Mouse (Mus musculus): Measurements from ENCODE around the gene Midn. TPM values are rescaled to one million over a fixed set of nuclear protein-coding genes. Genes with fewer than 3 reads are reported as not detected.

Gene Midn
- polyA plus RNA-seq, 1 experiment from 2014 or later, result 67.1 TPM

GRCm38 (mm10) chr10:80150226-80151210, 2.4 kb downstream of the Midn start:
- H3K36me3 ChIP-seq (ENCODE audit: control insufficient read depth, insufficient read depth, low read length), result peaks cover 32% of the 10 kb centered on the region
- under 1% methylated on average over 46 of the region's 71 CpGs for WGBS

GRCm38 (mm10) chr10:80151211-80152034, 3.4 kb downstream of the Midn start:
- Histone ChIP-seq H3K9ac (ENCODE audit: low read depth, low read length) (peak overlapping the region; percentile 100), H3K4me3 (ENCODE audit: low read depth, low read length) (peak overlapping the region; percentile 100), H3K4me2 (replicated peaks; ENCODE audit: low read depth, low read length) (peak overlapping the region; percentile 93), H3K27ac (ENCODE audit: low read depth, low read length) (peak overlapping the region; percentile 100), H3K27me3 (ENCODE audit: control insufficient read depth, insufficient read depth, low read length) (no peaks in the 10 kb centered on the region), H3K36me3 (ENCODE audit: control insufficient read depth, insufficient read depth, low read length) (peaks cover 41% of the 10 kb centered on the region), H3K4me1 (replicated peaks; ENCODE audit: control insufficient read depth, insufficient read depth, low read length) (peaks cover 37% of the 10 kb centered on the region), H3K9me3 (ENCODE audit: control insufficient read depth, low read length) (no peaks in the 10 kb centered on the region)
- no peak for ATAC-seq (ENCODE audit: low FRiP score)
- WGBS, result under 1% methylated on average over 26 of the region's 26 CpGs
- DNase-seq (ENCODE audit: low spot score), result peak; percentile 70

More at GRCm38 (mm10) chr10:80150226-80151210, 2.4 kb downstream of the Midn start:
- Histone ChIP-seq H3K4me3 (ENCODE audit: low read depth, low read length) (peak overlapping the region; percentile 100), H3K9ac (ENCODE audit: low read depth, low read length) (peak overlapping the region; percentile 100), H3K27me3 (ENCODE audit: control insufficient read depth, insufficient read depth, low read length) (no peaks in the 10 kb centered on the region), H3K27ac (ENCODE audit: low read depth, low read length) (peak overlapping the region; percentile 100), H3K4me1 (replicated peaks; ENCODE audit: control insufficient read depth, insufficient read depth, low read length) (peaks cover 29% of the 10 kb centered on the region), H3K4me2 (replicated peaks; ENCODE audit: low read depth, low read length) (peak overlapping the region; percentile 93), H3K9me3 (ENCODE audit: control insufficient read depth, low read length) (no peaks in the 10 kb centered on the region)
- DNase-seq (ENCODE audit: low spot score), result peak; percentile 91
- peak; percentile 8; the same call in 1 of the 2 replicates for ATAC-seq (ENCODE audit: low FRiP score)

GRCm38 (mm10) chr10:80152071-80152872, 4.2 kb downstream of the Midn start:
- no peaks in the 10 kb centered on the region for H3K27me3 ChIP-seq (ENCODE audit: control insufficient read depth, insufficient read depth, low read length)
- H3K36me3 ChIP-seq (ENCODE audit: control insufficient read depth, insufficient read depth, low read length), result peaks cover 45% of the 10 kb centered on the region
- no peaks in the 10 kb centered on the region for H3K9me3 ChIP-seq (ENCODE audit: control insufficient read depth, low read length)
- H3K9ac ChIP-seq (ENCODE audit: low read depth, low read length), result peak overlapping the region; percentile 100
- H3K4me1 ChIP-seq (replicated peaks; ENCODE audit: control insufficient read depth, insufficient read depth, low read length), result peaks cover 44% of the 10 kb centered on the region
- H3K27ac ChIP-seq (ENCODE audit: low read depth, low read length), result peak overlapping the region; percentile 100
- DNase-seq (ENCODE audit: low spot score) (peak; percentile 54), ATAC-seq (ENCODE audit: low FRiP score) (no peak)
- peak overlapping the region; percentile 100 for H3K4me3 ChIP-seq (ENCODE audit: low read depth, low read length)
- 7% methylated on average over 15 of the region's 15 CpGs for WGBS
- peak overlapping the region; percentile 93 for H3K4me2 ChIP-seq (replicated peaks; ENCODE audit: low read depth, low read length)

GRCm38 (mm10) chr10:80152873-80153260, 4.8 kb downstream of the Midn start:
- Histone ChIP-seq H3K27me3 (ENCODE audit: control insufficient read depth, insufficient read depth, low read length) (no peaks in the 10 kb centered on the region), H3K36me3 (ENCODE audit: control insufficient read depth, insufficient read depth, low read length) (peaks cover 48% of the 10 kb centered on the region), H3K4me3 (ENCODE audit: low read depth, low read length) (peak overlapping the region; percentile 100), H3K4me2 (replicated peaks; ENCODE audit: low read depth, low read length) (peak overlapping the region; percentile 93), H3K4me1 (replicated peaks; ENCODE audit: control insufficient read depth, insufficient read depth, low read length) (peaks cover 46% of the 10 kb centered on the region), H3K9ac (ENCODE audit: low read depth, low read length) (peak overlapping the region; percentile 100), H3K9me3 (ENCODE audit: control insufficient read depth, low read length) (no peaks in the 10 kb centered on the region), H3K27ac (ENCODE audit: low read depth, low read length) (peak overlapping the region; percentile 100)
- DNase-seq (ENCODE audit: low spot score) (no peak), ATAC-seq (ENCODE audit: low FRiP score) (no peak)
- whole genome bisulfite sequencing, result 46% methylated on average over 3 of the region's 3 CpGs

GRCm38 (mm10) chr10:80153713-80154112, 5.6 kb downstream of the Midn start:
- ATAC-seq (ENCODE audit: low FRiP score), result no peak
- no peak overlapping the region; the same call in 1 of the 2 replicates for H3K4me2 ChIP-seq (replicated peaks; ENCODE audit: low read depth, low read length)
- peaks cover 48% of the 10 kb centered on the region for H3K36me3 ChIP-seq (ENCODE audit: control insufficient read depth, insufficient read depth, low read length)
- H3K4me1 ChIP-seq (replicated peaks; ENCODE audit: control insufficient read depth, insufficient read depth, low read length), result peaks cover 48% of the 10 kb centered on the region
- no peaks in the 10 kb centered on the region for H3K27me3 ChIP-seq (ENCODE audit: control insufficient read depth, insufficient read depth, low read length)
- H3K9ac ChIP-seq (ENCODE audit: low read depth, low read length), result no peak overlapping the region; the same call in 1 of the 2 replicates
- 82% methylated on average over 19 of the region's 19 CpGs for WGBS
- peak overlapping the region; percentile 100; the same call in 1 of the 2 replicates for H3K27ac ChIP-seq (ENCODE audit: low read depth, low read length)
- H3K9me3 ChIP-seq (ENCODE audit: control insufficient read depth, low read length), result no peaks in the 10 kb centered on the region
- peak overlapping the region; percentile 100 for H3K4me3 ChIP-seq (ENCODE audit: low read depth, low read length)
- no peak for DNase-seq (ENCODE audit: low spot score)

GRCm38 (mm10) chr10:80154384-80154783, 6.3 kb downstream of the Midn start:
- Histone ChIP-seq H3K9me3 (ENCODE audit: control insufficient read depth, low read length) (no peaks in the 10 kb centered on the region), H3K36me3 (ENCODE audit: control insufficient read depth, insufficient read depth, low read length) (peaks cover 48% of the 10 kb centered on the region), H3K4me3 (ENCODE audit: low read depth, low read length) (no peak overlapping the region; the same call in 1 of the 2 replicates), H3K4me2 (replicated peaks; ENCODE audit: low read depth, low read length) (no peak overlapping the region), H3K27me3 (ENCODE audit: control insufficient read depth, insufficient read depth, low read length) (no peaks in the 10 kb centered on the region), H3K27ac (ENCODE audit: low read depth, low read length) (0 out of 2 replicates have a peak overlapping the region, but pooled peaks have one; percentile 24), H3K4me1 (replicated peaks; ENCODE audit: control insufficient read depth, insufficient read depth, low read length) (peaks cover 52% of the 10 kb centered on the region), H3K9ac (ENCODE audit: low read depth, low read length) (no peak overlapping the region)
- DNase-seq (ENCODE audit: low spot score) (no peak), ATAC-seq (ENCODE audit: low FRiP score) (no peak)
- WGBS, result 85% methylated on average over 7 of the region's 7 CpGs

- no peak overlapping the region for H3K4me3 ChIP-seq (ENCODE audit: low read depth, low read length)
- WGBS, result 67% methylated on average over 1 of the region's 1 CpGs
- ATAC-seq (ENCODE audit: low FRiP score) (no peak), DNase-seq (ENCODE audit: low spot score) (no peak)
- peaks cover 48% of the 10 kb centered on the region for H3K36me3 ChIP-seq (ENCODE audit: control insufficient read depth, insufficient read depth, low read length)
- peak overlapping the region; percentile 11; the same call in 1 of the 2 replicates for H3K27ac ChIP-seq (ENCODE audit: low read depth, low read length)
- no peak overlapping the region for H3K9ac ChIP-seq (ENCODE audit: low read depth, low read length)
- no peaks in the 10 kb centered on the region for H3K27me3 ChIP-seq (ENCODE audit: control insufficient read depth, insufficient read depth, low read length)
- no peaks in the 10 kb centered on the region for H3K9me3 ChIP-seq (ENCODE audit: control insufficient read depth, low read length)
- H3K4me1 ChIP-seq (replicated peaks; ENCODE audit: control insufficient read depth, insufficient read depth, low read length), result peaks cover 52% of the 10 kb centered on the region
- no peak overlapping the region for H3K4me2 ChIP-seq (replicated peaks; ENCODE audit: low read depth, low read length)
Observed at GRCm38 (mm10) chr10:80155277-80155676, 7.2 kb downstream of the Midn start.
